Mouse (Mus musculus) MEL (cell line): Measurements from ENCODE around the gene Eml2. TPM values are rescaled to one million over a fixed set of nuclear protein-coding genes. Genes with fewer than 3 reads are reported as not detected.
A peak's percentile ranks its signal among the peaks of the same experiment; 100 is the strongest.

Source experiments
- DNase-seq: peaks from one replicate; pipeline ENCODE4 v3.0.0; 2011; ENCODE audit warnings: low read depth, low spot score
- H3K27ac ChIP-seq: 2 replicates; pipeline ENCODE4 v1.5.1; 2012; ENCODE audit warnings: low read depth, mild to moderate bottlenecking, control low read depth, low read length, moderate library complexity; ENCODE audit not compliant: control insufficient read depth
- H3K27me3 ChIP-seq, 2 experiments: fragments of 150-350 bp in 1 of 2; sonication (generic) in 1 of 2; 2 replicates each; pipeline ENCODE4 v1.6.1; 2012; ENCODE audit warnings: low read length in 2 of 2, mild to moderate bottlenecking in 2 of 2, improper control_type of control experiment in 1 of 2, moderate library complexity in 1 of 2; ENCODE audit not compliant: insufficient read depth in 2 of 2, control insufficient read depth in 1 of 2
- H3K36me3 ChIP-seq, 2 experiments: 2 replicates each; pipeline ENCODE4 v1.6.1; 2012 to 2014; ENCODE audit warnings: low read length in 2 of 2, improper control_type of control experiment in 1 of 2, inconsistent platforms in 1 of 2, mild to moderate bottlenecking in 1 of 2; ENCODE audit not compliant: insufficient read depth in 2 of 2, control insufficient read depth in 1 of 2
- H3K4me1 ChIP-seq, 2 experiments: fragments of 150-350 bp in 1 of 2; sonication (generic) in 1 of 2; 2 replicates each; pipeline ENCODE4 v1.6.1; 2012; ENCODE audit warnings: low read length in 2 of 2, improper control_type of control experiment in 1 of 2, mild to moderate bottlenecking in 1 of 2; ENCODE audit not compliant: insufficient read depth in 2 of 2, control insufficient read depth in 1 of 2
- H3K4me3 ChIP-seq, 2 experiments: fragments of 150-350 bp in 1 of 2; sonication (generic) in 1 of 2; 2 replicates each; pipeline ENCODE4 v1.5.1; 2012; ENCODE audit warnings: low read depth in 2 of 2, low read length in 2 of 2, mild to moderate bottlenecking in 2 of 2, moderate library complexity in 2 of 2, control low read depth in 1 of 2, improper control_type of control experiment in 1 of 2; ENCODE audit not compliant: control insufficient read depth in 1 of 2, insufficient read depth in 1 of 2
- H3K79me2 ChIP-seq: 2 replicates; pipeline ENCODE4 v1.6.1; 2012; ENCODE audit warnings: mild to moderate bottlenecking, low read length, moderate library complexity; ENCODE audit not compliant: control insufficient read depth, poor library complexity, insufficient read depth
- H3K9ac ChIP-seq: 2 replicates; pipeline ENCODE4 v1.6.1; 2012; ENCODE audit warnings: low read depth, mild to moderate bottlenecking, control low read depth, low read length, moderate library complexity; ENCODE audit not compliant: control insufficient read depth, poor library complexity, severe bottlenecking
- H3K9me3 ChIP-seq: fragments of 150-350 bp; sonication (generic); replicated peaks from 2 replicates; pipeline ENCODE4 v1.6.1; 2012; ENCODE audit warnings: mild to moderate bottlenecking, low read length, improper control_type of control experiment, moderate library complexity; ENCODE audit not compliant: insufficient read depth
- BHLHE40 ChIP-seq: IDR thresholded peaks from 2 replicates; pipeline ENCODE4 v1.6.1; 2012; ENCODE audit warnings: low read depth, mild to moderate bottlenecking, inconsistent platforms, low read length, improper control_type of control experiment, borderline replicate concordance
- CHD2 ChIP-seq: IDR thresholded peaks from 2 replicates; pipeline ENCODE4 v1.6.1; 2011; ENCODE audit warnings: low read length, improper control_type of control experiment
- CTCF ChIP-seq, 3 experiments: IDR thresholded peaks in 2 of 3; conservative IDR thresholded peaks in 1 of 3; 2 replicates each; pipeline ENCODE4 v1.5.1; 2011 to 2012; ENCODE audit warnings: low read length in 3 of 3, low read depth in 2 of 3, mild to moderate bottlenecking in 2 of 3, improper control_type of control experiment in 1 of 3, inconsistent platforms in 1 of 3, mixed read lengths in 1 of 3, moderate library complexity in 1 of 3; ENCODE audit not compliant: control insufficient read depth in 1 of 3, insufficient read depth in 1 of 3, poor library complexity in 1 of 3, severe bottlenecking in 1 of 3
- E2F4 ChIP-seq: IDR thresholded peaks from 2 replicates; pipeline ENCODE4 v1.6.1; 2011; ENCODE audit warnings: low read depth, low read length, improper control_type of control experiment, borderline replicate concordance
- ELF1 ChIP-seq: IDR thresholded peaks from 2 replicates; pipeline ENCODE4 v1.6.1; 2014; ENCODE audit warnings: low read depth, mild to moderate bottlenecking, inconsistent platforms, low read length, improper control_type of control experiment, moderate library complexity
- ETS1 ChIP-seq: IDR thresholded peaks from 2 replicates; pipeline ENCODE4 v1.6.1; 2012; ENCODE audit warnings: low read depth, mild to moderate bottlenecking, inconsistent platforms, low read length, improper control_type of control experiment, moderate library complexity
- KAT2A ChIP-seq: conservative IDR thresholded peaks from 2 replicates; pipeline ENCODE4 v1.6.1; 2012; ENCODE audit warnings: low read depth, low read length, improper control_type of control experiment, inconsistent platforms
- MAX ChIP-seq: IDR thresholded peaks from 2 replicates; pipeline ENCODE4 v1.6.1; 2011; ENCODE audit warnings: low read length, improper control_type of control experiment
- MAZ ChIP-seq: IDR thresholded peaks from 2 replicates; pipeline ENCODE4 v1.6.1; 2012; ENCODE audit warnings: low read depth, mild to moderate bottlenecking, inconsistent platforms, low read length, improper control_type of control experiment
- MEF2A ChIP-seq: IDR thresholded peaks from 2 replicates; pipeline ENCODE4 v1.6.1; 2014; ENCODE audit warnings: low read depth, mild to moderate bottlenecking, inconsistent platforms, low read length, improper control_type of control experiment; ENCODE audit not compliant: poor library complexity, insufficient replicate concordance, severe bottlenecking; ENCODE audit errors: extremely low read depth
- MXI1 ChIP-seq: IDR thresholded peaks from 2 replicates; pipeline ENCODE4 v1.6.1; 2011; ENCODE audit warnings: mild to moderate bottlenecking, low read depth, low read length, improper control_type of control experiment
- MYB ChIP-seq: IDR thresholded peaks from 2 replicates; pipeline ENCODE4 v1.6.1; 2011; ENCODE audit warnings: mild to moderate bottlenecking, low read depth, low read length, improper control_type of control experiment
- MYC ChIP-seq: IDR thresholded peaks from 2 replicates; pipeline ENCODE4 v1.6.1; 2011; ENCODE audit warnings: low read depth, mild to moderate bottlenecking, low read length, improper control_type of control experiment, moderate library complexity
- NELFE ChIP-seq: IDR thresholded peaks from 2 replicates; pipeline ENCODE4 v1.6.1; 2011; ENCODE audit warnings: low read depth, low read length, improper control_type of control experiment
- POLR2A ChIP-seq, 2 experiments: IDR thresholded peaks; 2 replicates each; pipeline ENCODE4 v1.6.1; 2011 to 2012; ENCODE audit warnings: low read length in 2 of 2, mild to moderate bottlenecking in 2 of 2, control low read depth in 1 of 2, improper control_type of control experiment in 1 of 2, low read depth in 1 of 2, moderate library complexity in 1 of 2; ENCODE audit not compliant: control insufficient read depth in 1 of 2, insufficient read depth in 1 of 2, poor library complexity in 1 of 2
- POLR2AphosphoS2 ChIP-seq: IDR thresholded peaks from 2 replicates; pipeline ENCODE4 v1.6.1; 2011; ENCODE audit warnings: low read length, improper control_type of control experiment
- SIN3A ChIP-seq: IDR thresholded peaks from 2 replicates; pipeline ENCODE4 v1.6.1; 2012; ENCODE audit warnings: low read length, improper control_type of control experiment, inconsistent platforms
- TAL1 ChIP-seq: IDR thresholded peaks from 2 replicates; pipeline ENCODE4 v1.6.1; 2012; ENCODE audit warnings: mild to moderate bottlenecking, inconsistent platforms, low read length, moderate library complexity, mixed read lengths
- TBP ChIP-seq: IDR thresholded peaks from 2 replicates; pipeline ENCODE4 v1.8.0; 2011; ENCODE audit warnings: low read depth, low read length, improper control_type of control experiment
- UBTF ChIP-seq: IDR thresholded peaks from 2 replicates; pipeline ENCODE4 v1.6.1; 2012; ENCODE audit warnings: low read depth, mild to moderate bottlenecking, inconsistent platforms, low read length, improper control_type of control experiment, moderate library complexity, borderline replicate concordance; ENCODE audit not compliant: insufficient read depth
- USF1 ChIP-seq: IDR thresholded peaks from 2 replicates; pipeline ENCODE4 v1.6.1; 2014; ENCODE audit warnings: low read depth, mild to moderate bottlenecking, inconsistent platforms, low read length, improper control_type of control experiment, moderate library complexity
- ZC3H11A ChIP-seq: IDR thresholded peaks from 2 replicates; pipeline ENCODE4 v1.6.1; 2012; ENCODE audit warnings: low read depth, mild to moderate bottlenecking, inconsistent platforms, low read length, improper control_type of control experiment
- ZKSCAN1 ChIP-seq: IDR thresholded peaks from 2 replicates; pipeline ENCODE4 v1.6.1; 2012; ENCODE audit warnings: low read depth, mild to moderate bottlenecking, inconsistent platforms, low read length, improper control_type of control experiment, moderate library complexity
- ZMIZ1 ChIP-seq: IDR thresholded peaks from 2 replicates; pipeline ENCODE4 v1.6.1; 2012; ENCODE audit warnings: low read depth, mild to moderate bottlenecking, inconsistent platforms, low read length, improper control_type of control experiment, moderate library complexity
- ZNF384 ChIP-seq: IDR thresholded peaks from 2 replicates; pipeline ENCODE4 v1.6.1; 2012; ENCODE audit warnings: low read depth, mild to moderate bottlenecking, inconsistent platforms, low read length, improper control_type of control experiment
- polyA plus RNA-seq, 2 experiments: library from polyadenylated mRNA; stranded (reverse) in 1 of 2; unstranded in 1 of 2; fragments of >175 nt in 1 of 2; fragments of >200 nt in 1 of 2; gene quantifications; 2 replicates each; pipeline versions ENCODE4 v1.2.1 to v1.2.4; 2012; ENCODE audit warnings: low replicate concordance in 2 of 2, low read depth in 1 of 2; ENCODE audit not compliant: insufficient read length in 2 of 2, insufficient read depth in 1 of 2, missing spikeins in 1 of 2
- total RNA-seq: library from RNA; depleted of rRNA; stranded (reverse); fragments of 300-350 nt; gene quantifications from 2 replicates; pipeline ENCODE4 v1.2.3, GENCODE M21; 2012

Eml2 gene
- total and polyA plus RNA-seq, 3 experiments = 22.0 to 43.6 TPM; not detected in 1

GRCm38 (mm10) chr7:19163752-19164151 is 12.5 kb upstream of the Eml2 start:
- DNase-seq = no peak
- peak overlapping the region; percentile 9 to 34 for H3K4me3 ChIP-seq
- TF ChIP-seq MAX (no peak; the same call in 1 of the 2 replicates), USF1 (peak; percentile 46; the same call in 1 of the 2 replicates)
- TF ChIP-seq, all 39 proteins: peak for 1
- no peaks in the 10 kb centered on the region for H3K27me3 ChIP-seq
- peak overlapping the region; percentile 37 for H3K9ac ChIP-seq
- no peaks in the 10 kb centered on the region for H3K79me2 ChIP-seq
- H3K27ac ChIP-seq = no peak overlapping the region
- no peaks in the 10 kb centered on the region for H3K9me3 ChIP-seq
- H3K36me3 ChIP-seq = peaks cover 0 to 7% of the 10 kb centered on the region in 2 experiments; a peak in 2 of 4 replicates
- H3K4me1 ChIP-seq = peaks cover 6 to 28% of the 10 kb centered on the region in 2 experiments; a peak in 3 of 4 replicates

GRCm38 (mm10) chr7:19164189-19164588 is 12.0 kb upstream of the Eml2 start:
- Histone ChIP-seq H3K27me3 (no peaks in the 10 kb centered on the region), H3K9me3 (no peaks in the 10 kb centered on the region), H3K27ac (no peak overlapping the region)
- no peak for TF ChIP-seq MAZ
- no peak for TF ChIP-seq TBP
- 0 out of 2 replicates have a peak, but pooled peaks have one; percentile 10 for TF ChIP-seq SIN3A
- no peak for TF ChIP-seq TAL1
- 0 out of 2 replicates have a peak, but pooled peaks have one; percentile 35 for TF ChIP-seq MAX
- no peak for TF ChIP-seq MYC
- TF ChIP-seq, all 39 proteins: peak for 2
- Histone ChIP-seq H3K79me2 (no peaks in the 10 kb centered on the region), H3K4me3 (peak overlapping the region; percentile 24 to 34), H3K4me1 (peaks cover 6 to 28% of the 10 kb centered on the region in 2 experiments; a peak in 3 of 4 replicates), H3K9ac (no peak overlapping the region), H3K36me3 (peaks cover 0 to 7% of the 10 kb centered on the region in 2 experiments; a peak in 2 of 4 replicates)
- DNase-seq = peak; percentile 94

- Histone ChIP-seq H3K79me2 (no peaks in the 10 kb centered on the region), H3K27me3 (no peaks in the 10 kb centered on the region), H3K4me1 (peaks cover 6 to 28% of the 10 kb centered on the region in 2 experiments; a peak in 3 of 4 replicates), H3K4me3 (peak overlapping the region; percentile 24 to 33), H3K9ac (no peak overlapping the region), H3K27ac (peak overlapping the region; percentile 25), H3K9me3 (no peaks in the 10 kb centered on the region), H3K36me3 (peaks cover 0 to 7% of the 10 kb centered on the region in 2 experiments; a peak in 2 of 4 replicates)
- DNase-seq = peak; percentile 83
- TF ChIP-seq E2F4 (no peak), TAL1 (no peak), MYB (no peak), NELFE (no peak), ELF1 (peak; percentile 29; the same call in 1 of the 2 replicates), POLR2A (IDR thresholded peaks at IDR 0.05; ENCODE audit: control insufficient read depth in 1 of 2, insufficient read depth in 1 of 2, low read depth in 1 of 2, low read length in 2 of 2, poor library complexity in 1 of 2) (0 out of 4 replicates have a peak, but pooled peaks of 1 of the 2 experiments have one; percentile 39), ETS1 (peak; percentile 29; the same call in 1 of the 2 replicates), TBP (no peak), KAT2A (no peak), ZMIZ1 (no peak), MEF2A (no peak), CHD2 (no peak), BHLHE40 (peak; percentile 99), ZKSCAN1 (no peak), ZC3H11A (no peak), POLR2AphosphoS2 (no peak), MAX (peak; percentile 92), UBTF (no peak), CTCF (IDR thresholded peaks at IDR 0.05 in 2 of 3, conservative IDR thresholded peaks at IDR 0.05 in 1 of 3; ENCODE audit: control insufficient read depth in 1 of 3, insufficient read depth in 1 of 3, low read depth in 2 of 3, low read length in 3 of 3, poor library complexity in 1 of 3, severe bottlenecking in 1 of 3) (no peak), ZNF384 (no peak), MXI1 (peak; percentile 95)
These were observed 11.2 kb upstream of the Eml2 start for GRCm38 (mm10) chr7:19164978-19165377.
